Mouse (Mus musculus) testis, adult 2 months (tissue): ENCODE results near the gene Bspry. TPM values are rescaled to one million over a fixed set of nuclear protein-coding genes. Genes with fewer than 3 reads are reported as not detected.
"Not testable (repeated sequence)": the region's sequence is repeated elsewhere in the genome, so short reads cannot be mapped to it uniquely, and the experiment has no call there.

ENCODE experiments used
- H3K27ac ChIP-seq: fragments of 200-500 bp; 2 replicates; pipeline ENCODE4 v1.5.1; 2012; ENCODE audit warnings: low read depth, low read length; ENCODE audit not compliant: control insufficient read depth, insufficient read depth
- H3K27me3 ChIP-seq: fragments of 200-500 bp; 2 replicates; pipeline ENCODE4 v1.6.1; 2012; ENCODE audit warnings: mild to moderate bottlenecking, low read length, moderate library complexity; ENCODE audit not compliant: control insufficient read depth, insufficient read depth
- H3K36me3 ChIP-seq: fragments of 200-500 bp; 2 replicates; pipeline ENCODE4 v1.6.1; 2012; ENCODE audit warnings: mild to moderate bottlenecking, low read length; ENCODE audit not compliant: control insufficient read depth, insufficient read depth
- H3K4me1 ChIP-seq: fragments of 200-500 bp; 2 replicates; pipeline ENCODE4 v1.6.1; 2012; ENCODE audit warnings: low read length; ENCODE audit not compliant: control insufficient read depth, insufficient read depth
- H3K4me3 ChIP-seq: fragments of 200-500 bp; 2 replicates; pipeline ENCODE4 v1.5.1; 2012; ENCODE audit warnings: low read depth, mild to moderate bottlenecking, low read length, moderate library complexity, mixed read lengths; ENCODE audit not compliant: control insufficient read depth
- CTCF ChIP-seq: fragments of 200-500 bp; IDR thresholded peaks from 2 replicates; pipeline ENCODE4 v1.5.1; 2012; ENCODE audit warnings: low read depth, mild to moderate bottlenecking, inconsistent platforms, low read length, moderate library complexity; ENCODE audit not compliant: control insufficient read depth, insufficient read depth, insufficient replicate concordance
- POLR2A ChIP-seq: fragments of 200-500 bp; IDR thresholded peaks from 2 replicates; pipeline ENCODE4 v1.6.1; 2012; ENCODE audit warnings: low read depth, mild to moderate bottlenecking, inconsistent platforms, low read length, moderate library complexity; ENCODE audit not compliant: control insufficient read depth
- polyA plus RNA-seq: library from polyadenylated mRNA; depleted of rRNA; stranded (reverse); fragments of >200 nt; gene quantifications from 2 replicates; pipeline ENCODE4 v1.2.3, GENCODE M21; 2012

Gene Bspry
- polyA plus RNA-seq, 1 experiment = 443 TPM

DNA sequence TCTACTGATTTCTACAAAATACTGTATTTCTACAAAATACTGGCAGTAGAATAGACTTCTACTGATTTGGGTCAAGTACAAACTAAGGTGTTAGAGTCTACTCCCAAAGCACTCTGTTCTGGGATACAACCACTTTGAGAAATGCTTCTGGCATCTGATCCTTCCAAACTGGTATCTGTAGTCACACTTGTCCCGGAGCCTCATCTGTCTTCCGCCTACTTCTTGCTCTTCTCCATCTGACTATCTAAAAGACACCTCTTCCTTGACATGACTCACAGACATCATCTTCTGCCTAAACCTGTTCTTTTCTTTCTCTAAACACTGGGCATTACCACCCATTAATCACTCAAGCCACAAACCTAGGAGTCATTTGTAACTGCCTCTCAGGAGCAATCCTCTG lies 7.8 kb upstream of the Bspry start:
- no peaks in the 10 kb centered on the region for H3K27me3 ChIP-seq
- TF ChIP-seq POLR2A (no peak), CTCF (no peak)

DNA sequence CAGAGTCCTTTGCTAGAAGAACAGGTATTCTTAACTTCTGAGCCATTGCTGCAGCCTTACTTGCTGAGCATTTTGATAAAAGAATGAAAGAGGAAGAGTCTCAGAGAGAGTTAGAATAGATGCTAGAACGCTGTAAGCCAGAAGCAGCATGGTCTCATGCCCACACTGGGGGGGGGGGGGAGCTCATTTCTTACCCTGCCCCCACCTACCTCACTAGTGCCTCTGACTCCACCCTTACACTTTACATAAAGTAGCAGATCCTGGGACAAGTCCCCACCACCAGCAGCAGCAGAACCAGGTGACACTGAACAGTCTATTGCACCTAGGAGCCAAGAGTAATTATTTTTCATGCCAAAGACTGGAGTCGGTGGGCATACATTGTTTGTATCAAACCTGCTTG lies 4.7 kb upstream of the Bspry start:
- Histone ChIP-seq H3K27me3 (no peaks in the 10 kb centered on the region), H3K36me3 (no peaks in the 10 kb centered on the region), H3K4me3 (no peak overlapping the region), H3K27ac (no peak overlapping the region), H3K4me1 (peaks cover 3% of the 10 kb centered on the region)
- no peak for TF ChIP-seq CTCF
- no peak for TF ChIP-seq POLR2A

More for the DNA sequence above, 7.8 kb upstream of the Bspry start:
- H3K4me1 ChIP-seq = no peaks in the 10 kb centered on the region
- H3K27ac ChIP-seq = no peak overlapping the region
- H3K4me3 ChIP-seq = no peak overlapping the region
- H3K36me3 ChIP-seq = peaks cover 2% of the 10 kb centered on the region; the same call in 1 of the 2 replicates

DNA sequence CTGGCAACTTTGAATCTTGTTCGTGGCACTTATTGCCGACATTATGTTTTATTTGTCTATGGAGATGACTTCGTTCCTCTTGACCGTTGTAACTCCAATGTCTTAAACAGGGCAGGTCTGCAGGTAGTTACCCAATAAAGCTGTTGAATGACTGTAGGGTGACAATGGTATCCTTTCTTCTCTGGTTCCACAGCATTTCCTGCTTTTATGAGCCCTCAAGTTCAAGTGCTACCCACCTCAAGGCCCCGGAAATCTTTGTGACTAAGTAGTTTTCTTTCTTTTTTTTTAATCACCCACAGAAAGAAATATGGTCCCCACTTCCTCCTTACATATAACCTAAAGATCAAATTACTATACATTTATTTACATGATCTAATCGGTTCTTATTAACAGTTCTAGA lies 4.1 kb upstream of the Bspry start:
- Histone ChIP-seq H3K4me3 (no peak overlapping the region), H3K27ac (no peak overlapping the region), H3K27me3 (no peaks in the 10 kb centered on the region), H3K36me3 (no peaks in the 10 kb centered on the region), H3K4me1 (peaks cover 7% of the 10 kb centered on the region)
- TF ChIP-seq POLR2A (no peak), CTCF (no peak)

DNA sequence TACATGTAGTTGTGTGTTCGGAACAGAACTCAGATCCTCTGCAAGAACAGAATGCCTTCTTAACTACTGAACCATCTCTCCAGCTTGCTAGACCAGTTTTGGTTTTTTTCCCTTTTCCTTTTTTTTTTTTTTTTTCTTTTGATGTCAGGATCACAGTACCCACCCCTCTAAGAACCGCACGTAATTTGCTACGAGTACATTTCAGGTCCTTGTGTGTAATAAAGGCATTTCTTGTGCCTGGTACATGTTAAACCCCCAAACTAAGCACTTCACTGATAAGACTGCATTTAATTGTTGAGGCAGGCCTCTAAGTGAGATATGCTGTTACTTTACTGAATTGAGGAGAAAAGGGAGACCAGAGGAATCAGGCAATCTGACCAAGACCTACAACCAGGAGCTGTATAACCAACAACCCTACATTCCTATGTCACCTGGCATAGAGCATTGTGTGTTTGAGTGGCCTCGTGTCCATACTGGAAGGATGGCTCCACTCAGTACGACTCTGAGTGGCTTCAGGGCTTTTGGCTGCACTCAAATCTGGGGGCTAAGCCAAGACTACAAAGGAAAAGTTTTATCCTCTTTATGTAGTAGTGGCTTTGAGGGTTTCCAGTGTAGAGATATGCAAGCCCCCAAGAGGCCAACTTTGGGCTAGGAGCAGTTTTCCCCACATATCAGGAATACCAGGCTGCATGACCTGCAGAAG lies 2.2 kb upstream of the Bspry start:
- H3K27ac ChIP-seq = no peak overlapping the region
- TF ChIP-seq POLR2A (no peak), CTCF (no peak)
- H3K4me1 ChIP-seq = peaks cover 8% of the 10 kb centered on the region
- H3K4me3 ChIP-seq = no peak overlapping the region
- H3K36me3 ChIP-seq = no peaks in the 10 kb centered on the region
- H3K27me3 ChIP-seq = no peaks in the 10 kb centered on the region

DNA sequence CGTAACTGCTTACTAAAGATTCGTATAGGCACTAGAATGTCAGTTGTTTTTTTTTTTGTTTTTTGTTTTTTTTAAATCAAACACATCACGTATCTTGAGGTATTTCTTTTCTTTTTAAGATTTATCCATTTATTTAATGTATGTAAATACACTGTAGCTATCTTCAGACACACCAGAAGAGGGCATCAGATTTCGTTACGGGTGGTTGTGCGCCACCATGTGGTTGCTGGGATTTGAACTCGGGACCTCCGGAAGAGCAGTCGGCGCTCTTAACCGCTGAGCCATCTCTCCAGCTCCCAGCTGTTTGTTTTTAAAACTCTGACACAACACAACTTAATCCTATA lies 288 bp upstream of the Bspry start:
- H3K36me3 ChIP-seq, H3K4me1 ChIP-seq, H3K27ac ChIP-seq, H3K27me3 ChIP-seq: not testable (repeated sequence)
- peak overlapping the region; percentile 87 for H3K4me3 ChIP-seq
- 0 out of 2 replicates have a peak, but pooled peaks have one; percentile 3 for TF ChIP-seq CTCF

DNA sequence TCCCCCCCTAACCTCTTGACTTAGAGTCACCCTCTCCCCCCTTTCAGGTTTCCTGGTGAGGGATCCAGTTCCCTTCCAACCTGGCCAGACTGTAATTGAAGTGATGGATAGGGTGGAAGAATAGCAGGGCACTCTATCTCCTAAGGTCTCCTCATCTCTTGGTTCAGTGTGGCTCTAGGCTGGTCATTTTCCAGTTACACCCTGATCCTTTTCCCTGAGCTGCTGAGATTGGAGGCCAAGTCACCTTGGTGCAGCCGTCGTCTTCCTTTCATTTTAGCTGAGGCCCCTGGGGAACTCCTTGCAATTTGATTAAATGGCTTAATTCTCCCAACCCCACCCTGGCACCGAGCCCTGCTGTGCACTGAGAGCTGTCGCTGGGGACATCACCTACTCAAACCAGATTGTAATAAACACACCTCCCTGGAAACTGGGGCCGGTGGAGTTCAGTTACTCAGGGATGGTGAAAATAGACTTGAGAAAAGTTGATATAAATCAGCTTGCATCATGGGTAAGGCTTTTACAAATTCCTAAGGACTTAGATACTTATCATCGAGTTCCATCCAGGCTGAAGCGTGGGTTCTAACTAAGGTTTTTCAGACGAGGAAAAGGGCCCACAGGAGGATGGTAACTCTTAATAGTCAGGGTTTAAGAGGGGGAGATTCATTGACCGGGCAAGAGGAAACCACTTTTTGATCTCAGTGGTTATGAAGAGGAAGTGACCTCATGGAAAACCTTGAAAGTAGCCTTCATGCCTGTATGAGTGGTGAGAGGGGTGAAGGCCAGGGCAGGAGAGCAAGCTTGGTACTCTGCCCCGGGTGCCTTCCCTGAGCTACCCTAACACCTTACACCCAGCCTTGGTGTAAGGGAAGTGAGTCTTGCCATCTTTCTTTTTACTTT lies 1.1 kb downstream of the Bspry start:
- H3K27me3 ChIP-seq = no peaks in the 10 kb centered on the region
- no peak for TF ChIP-seq POLR2A
- no peak for TF ChIP-seq CTCF

DNA sequence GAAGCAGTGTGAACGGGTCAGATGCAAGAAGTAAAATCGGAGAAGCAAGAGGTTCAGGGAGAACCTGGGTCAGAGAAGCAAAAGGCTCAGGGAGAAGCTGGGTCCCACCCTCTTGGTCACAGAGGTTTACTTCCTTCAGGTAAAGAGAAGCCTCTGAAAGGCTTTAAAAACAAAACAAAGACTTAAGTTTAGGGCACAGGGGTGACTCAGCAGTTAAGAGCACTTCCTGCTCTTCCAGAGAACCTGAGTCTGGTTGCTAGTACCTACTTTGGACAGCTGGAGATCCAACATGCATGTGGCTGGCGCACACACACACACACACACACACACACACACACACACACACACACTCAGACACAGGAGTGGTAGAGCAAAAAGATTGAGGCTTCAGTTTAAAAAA lies 5.1 kb downstream of the Bspry start:
- no peak for TF ChIP-seq POLR2A
- no peak for TF ChIP-seq CTCF
- H3K4me3 ChIP-seq = no peak overlapping the region

More for the DNA sequence above, 1.1 kb downstream of the Bspry start:
- peak overlapping the region; percentile 67 for H3K4me3 ChIP-seq
- no peak overlapping the region for H3K27ac ChIP-seq
- peaks cover 8% of the 10 kb centered on the region for H3K4me1 ChIP-seq
- no peaks in the 10 kb centered on the region; the same call in 1 of the 2 replicates for H3K36me3 ChIP-seq

More for the DNA sequence above, 5.1 kb downstream of the Bspry start:
- H3K4me1 ChIP-seq = peaks cover 5% of the 10 kb centered on the region
- no peaks in the 10 kb centered on the region; the same call in 1 of the 2 replicates for H3K36me3 ChIP-seq
- no peak overlapping the region for H3K27ac ChIP-seq
- no peaks in the 10 kb centered on the region for H3K27me3 ChIP-seq
